Mouse (Mus musculus): Measurements from ENCODE around the gene Ptch2. TPM values are rescaled to one million over a fixed set of nuclear protein-coding genes. Genes with fewer than 3 reads are reported as not detected.

The Ptch2 gene
- polyA plus RNA-seq, 1 experiment from 2014 or later: 7.4 TPM

DNA sequence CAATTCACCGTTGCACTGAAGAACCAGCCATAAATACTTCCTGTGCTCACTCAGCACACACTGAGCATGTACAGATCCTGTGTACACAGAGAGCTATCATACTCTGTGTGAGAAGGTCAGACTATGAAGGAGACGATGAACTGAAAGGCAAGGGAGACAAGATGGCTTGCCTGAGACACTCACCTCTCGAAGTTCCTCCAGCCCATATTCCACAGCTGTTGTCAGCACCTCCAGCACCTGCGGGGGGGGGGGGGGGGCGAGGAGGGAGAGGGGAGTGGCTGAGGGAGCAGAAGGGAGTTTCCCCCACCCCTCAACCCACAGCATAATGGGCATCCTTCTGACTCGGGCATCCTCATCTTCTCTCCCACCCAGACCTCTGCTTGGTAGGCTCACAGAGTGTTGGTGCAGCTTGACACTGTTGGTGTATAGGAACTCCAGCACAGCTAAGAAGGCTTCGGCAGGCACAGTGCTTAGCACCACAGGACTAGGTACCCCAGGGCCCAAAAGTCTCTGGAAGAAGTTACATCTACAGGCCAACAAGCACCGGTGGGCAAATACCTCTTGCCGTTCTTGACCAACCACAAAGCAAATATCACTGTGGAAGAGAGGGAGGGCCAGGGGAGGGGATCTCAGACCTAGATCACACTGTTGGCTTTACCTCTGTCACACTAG, 27.8 kb downstream of the Ptch2 start:
- H3K9ac ChIP-seq: no peak overlapping the region
- no peak overlapping the region for H3K4me2 ChIP-seq
- no peak overlapping the region for H3K27ac ChIP-seq (replicated peaks)
- ATAC-seq (ENCODE audit: low read depth): no peak
- H3K9me3 ChIP-seq: no peaks in the 10 kb centered on the region
- peaks cover 31% of the 10 kb centered on the region for H3K4me1 ChIP-seq (replicated peaks)
- no peak overlapping the region for H3K4me3 ChIP-seq
- peaks cover 10% of the 10 kb centered on the region for H3K36me3 ChIP-seq
- H3K27me3 ChIP-seq: no peaks in the 10 kb centered on the region
- 84% methylated on average over 7 of the region's 9 CpGs for WGBS

DNA sequence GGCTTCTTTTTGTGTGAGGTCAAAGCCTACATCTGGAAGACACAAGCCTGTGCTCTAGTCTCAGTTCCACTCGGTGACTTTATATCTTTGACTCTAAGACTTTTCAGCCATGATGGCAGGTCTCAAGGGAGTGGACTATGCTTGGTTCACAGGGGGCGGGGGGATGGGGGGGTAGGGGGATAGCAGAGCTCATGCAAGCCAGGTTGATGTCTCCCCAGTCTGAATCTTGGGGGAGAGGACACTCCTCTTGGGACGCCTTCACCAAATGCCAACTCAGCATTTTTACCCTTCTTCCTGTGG, 28.3 kb downstream of the Ptch2 start:
- H3K4me3 ChIP-seq: no peak overlapping the region
- no peaks in the 10 kb centered on the region for H3K27me3 ChIP-seq
- 0 out of 2 replicates have a peak overlapping the region, but pooled peaks have one; percentile 17 for H3K9ac ChIP-seq
- peaks cover 15% of the 10 kb centered on the region for H3K36me3 ChIP-seq
- WGBS: 91% methylated on average over 3 of the region's 3 CpGs
- no peak overlapping the region for H3K27ac ChIP-seq (replicated peaks)
- peaks cover 31% of the 10 kb centered on the region for H3K4me1 ChIP-seq (replicated peaks)
- H3K4me2 ChIP-seq: no peak overlapping the region
- H3K9me3 ChIP-seq: no peaks in the 10 kb centered on the region
- ATAC-seq (ENCODE audit: low read depth): no peak

DNA sequence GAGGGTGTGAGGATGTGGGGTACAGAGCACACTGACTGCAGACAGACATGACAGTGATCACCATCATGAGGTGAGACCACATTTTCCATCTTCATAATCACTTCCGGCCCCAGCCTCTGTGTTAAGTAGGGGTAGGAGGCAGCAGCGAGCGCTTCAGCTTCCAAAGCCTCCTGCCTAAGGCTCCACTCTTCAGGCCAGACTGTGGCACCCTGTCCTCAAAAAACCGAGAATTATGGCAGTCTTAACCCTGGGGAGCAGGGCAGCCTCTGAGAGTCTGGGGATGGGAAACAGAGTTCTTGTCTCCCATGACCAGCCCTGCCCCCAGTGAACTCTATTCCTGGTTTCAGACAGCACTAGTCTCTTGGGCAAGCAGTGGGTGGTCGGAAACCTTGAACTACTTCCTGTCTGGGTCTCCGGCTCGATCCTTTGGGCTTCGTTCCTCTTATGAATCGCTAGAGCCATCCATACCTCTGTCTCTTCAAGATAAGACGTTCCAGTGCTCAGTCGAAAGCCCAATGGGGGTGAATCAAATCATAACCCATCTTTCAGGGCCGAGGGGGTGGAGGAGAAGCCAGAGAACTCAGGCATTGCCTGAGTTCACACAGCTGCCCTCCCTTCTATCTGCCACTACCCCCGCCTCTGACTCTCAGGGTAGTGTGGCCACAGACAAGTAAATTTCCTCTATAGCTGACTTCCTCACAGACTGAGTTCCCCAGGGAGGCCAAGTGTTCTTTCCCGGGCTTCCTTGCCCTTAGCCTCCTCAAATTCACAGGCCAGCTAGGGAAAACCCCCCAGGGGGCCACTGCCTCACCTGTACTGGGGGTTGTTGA, 28.9 kb downstream of the Ptch2 start:
- no peaks in the 10 kb centered on the region for H3K27me3 ChIP-seq
- no peak for ATAC-seq (ENCODE audit: low read depth)
- H3K9ac ChIP-seq: peak overlapping the region; percentile 64
- peak overlapping the region; percentile 24; the same call in 1 of the 2 replicates for H3K4me2 ChIP-seq
- H3K4me3 ChIP-seq: no peak overlapping the region
- H3K9me3 ChIP-seq: no peaks in the 10 kb centered on the region
- peaks cover 18% of the 10 kb centered on the region for H3K36me3 ChIP-seq
- peak overlapping the region; percentile 87 for H3K27ac ChIP-seq (replicated peaks)
- peaks cover 29% of the 10 kb centered on the region for H3K4me1 ChIP-seq (replicated peaks)
- WGBS: 73% methylated on average over 14 of the region's 14 CpGs

DNA sequence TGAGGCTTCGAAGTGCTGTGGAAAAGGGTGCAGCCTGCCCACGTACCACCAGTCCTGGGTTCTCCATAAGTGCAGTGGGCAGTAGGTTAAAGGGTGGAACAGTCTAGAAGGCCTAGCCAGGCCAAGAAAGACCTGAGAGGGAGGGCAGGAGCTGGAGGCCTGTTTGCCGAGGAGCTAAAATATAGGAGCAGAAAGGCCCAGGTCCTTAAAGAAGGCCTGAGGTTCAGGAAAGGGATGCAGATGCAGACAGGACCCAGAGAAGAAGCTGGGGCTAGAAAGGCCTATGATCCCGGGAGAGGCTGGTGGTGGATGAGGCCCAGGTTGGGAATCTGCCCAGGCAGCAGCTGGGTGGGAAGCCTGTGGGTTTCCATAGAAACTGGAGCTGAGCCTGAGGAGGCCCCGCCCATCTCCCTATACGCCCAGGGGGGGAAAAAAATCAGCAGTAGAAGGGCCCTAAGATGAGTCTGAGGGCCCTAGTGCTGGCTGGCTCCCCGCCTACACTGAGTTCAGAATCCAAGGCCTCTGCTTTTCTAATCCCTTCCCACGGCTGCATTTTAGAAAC, 29.6 kb downstream of the Ptch2 start, which contains the start of gene Btbd19:
TSS of gene Btbd19 (minus strand) at position 378 of the 562 bp plus-strand sequence.
- no peaks in the 10 kb centered on the region for H3K9me3 ChIP-seq
- peaks cover 25% of the 10 kb centered on the region for H3K36me3 ChIP-seq
- H3K9ac ChIP-seq: peak within 1 kb of the TSS; percentile 64
- H3K4me3 ChIP-seq: no peak within 1 kb of the TSS
- H3K27me3 ChIP-seq: no peaks in the 10 kb centered on the region
- peaks cover 27% of the 10 kb centered on the region for H3K4me1 ChIP-seq (replicated peaks)
- peak; percentile 25; the same call in 1 of the 2 replicates for ATAC-seq (ENCODE audit: low read depth)
- peak within 1 kb of the TSS; percentile 24; the same call in 1 of the 2 replicates for H3K4me2 ChIP-seq
- peak within 1 kb of the TSS; percentile 87 for H3K27ac ChIP-seq (replicated peaks)
- 34% methylated on average over 8 of the region's 8 CpGs for WGBS

- Histone ChIP-seq H3K36me3 (peaks cover 29% of the 10 kb centered on the region), H3K4me3 (no peak overlapping the region), H3K27ac (replicated peaks) (peak overlapping the region; percentile 87), H3K9ac (peak overlapping the region; percentile 64; the same call in 1 of the 2 replicates), H3K4me2 (no peak overlapping the region), H3K4me1 (replicated peaks) (peaks cover 31% of the 10 kb centered on the region), H3K27me3 (no peaks in the 10 kb centered on the region), H3K9me3 (no peaks in the 10 kb centered on the region)
- 52% methylated on average over 15 of the region's 15 CpGs for WGBS
- 0 out of 2 replicates have a peak, but pooled peaks have one; percentile 20 for ATAC-seq (ENCODE audit: low read depth)
These were observed 30.2 kb downstream of the Ptch2 start for GRCm38 (mm10) chr4:117125910-117126674.

DNA sequence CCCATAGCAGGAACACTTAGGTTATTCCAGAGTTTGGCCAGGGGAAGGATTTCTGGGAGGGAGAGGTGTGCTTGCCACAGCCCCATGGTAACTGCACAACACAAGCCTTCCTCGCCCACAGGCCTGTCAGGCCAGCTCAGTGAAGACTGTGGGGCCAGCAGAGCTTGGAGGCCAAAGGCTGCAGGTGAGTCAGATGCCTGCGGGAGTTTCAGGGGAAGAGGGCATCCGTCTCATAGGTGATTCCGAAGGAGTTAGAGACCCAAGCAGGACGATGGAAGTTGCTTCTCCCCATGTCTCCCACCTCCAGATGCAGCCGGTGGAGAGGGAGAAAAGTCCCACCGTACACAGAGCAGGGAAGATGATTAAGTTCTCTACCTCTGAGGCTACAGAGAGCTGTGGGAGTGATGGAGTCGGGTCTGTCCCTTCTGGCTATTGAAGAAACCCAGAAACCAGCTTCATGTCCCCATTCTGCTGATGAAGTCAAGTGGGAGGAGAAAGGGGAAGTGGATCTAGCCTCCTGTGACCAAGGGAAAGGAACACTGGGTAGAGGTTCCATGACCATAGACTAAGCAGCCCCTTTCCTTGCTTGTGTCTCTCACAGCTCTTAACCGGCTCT, 30.9 kb downstream of the Ptch2 start, which contains the start of gene Tctex1d4:
TSS of gene Tctex1d4 (plus strand) at position 120 of the 616 bp plus-strand sequence.
- Histone ChIP-seq H3K9me3 (no peaks in the 10 kb centered on the region), H3K4me3 (no peak within 1 kb of the TSS), H3K4me2 (0 out of 2 replicates have a peak within 1 kb of the TSS, but pooled peaks have one; percentile 24), H3K4me1 (replicated peaks) (peaks cover 33% of the 10 kb centered on the region), H3K9ac (peak within 1 kb of the TSS; percentile 64), H3K27ac (replicated peaks) (peak within 1 kb of the TSS; percentile 87), H3K36me3 (peaks cover 29% of the 10 kb centered on the region), H3K27me3 (no peaks in the 10 kb centered on the region)
- WGBS: 92% methylated on average over 9 of the region's 9 CpGs
- ATAC-seq (ENCODE audit: low read depth): no peak

DNA sequence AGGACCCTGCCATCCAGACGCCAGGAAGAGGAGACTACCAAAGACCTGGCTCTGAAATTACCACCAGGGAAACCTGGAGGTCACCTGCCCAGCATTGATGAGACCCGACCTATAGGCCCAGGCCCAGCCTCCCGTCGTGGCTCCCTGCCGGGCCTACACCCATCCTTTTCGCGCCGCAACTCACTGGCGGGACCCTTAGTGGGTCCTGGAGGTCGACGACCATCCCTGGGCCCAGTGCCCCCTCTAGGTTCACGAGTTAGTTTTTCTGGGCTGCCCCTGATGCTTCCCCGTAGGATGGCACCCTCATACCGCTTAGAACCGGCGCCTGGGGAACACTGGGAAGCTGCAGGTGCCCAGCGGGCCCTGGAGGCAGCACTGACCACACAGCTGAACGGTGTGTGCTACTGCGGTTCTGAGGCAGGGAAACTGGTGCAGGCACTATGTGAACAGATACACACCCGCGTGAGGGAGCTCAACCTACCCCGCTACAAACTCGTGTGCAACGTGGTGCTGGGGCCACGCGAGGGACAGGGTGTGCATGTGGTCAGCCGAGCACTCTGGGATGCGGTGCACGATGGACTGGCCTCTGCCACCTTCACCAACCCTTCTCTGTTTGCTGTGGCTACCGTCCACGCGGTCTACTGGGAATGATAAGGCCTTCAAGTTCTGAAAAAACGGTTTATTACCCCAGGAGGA, 32.3 kb downstream of the Ptch2 start:
- H3K4me1 ChIP-seq (replicated peaks): peaks cover 47% of the 10 kb centered on the region

DNA sequence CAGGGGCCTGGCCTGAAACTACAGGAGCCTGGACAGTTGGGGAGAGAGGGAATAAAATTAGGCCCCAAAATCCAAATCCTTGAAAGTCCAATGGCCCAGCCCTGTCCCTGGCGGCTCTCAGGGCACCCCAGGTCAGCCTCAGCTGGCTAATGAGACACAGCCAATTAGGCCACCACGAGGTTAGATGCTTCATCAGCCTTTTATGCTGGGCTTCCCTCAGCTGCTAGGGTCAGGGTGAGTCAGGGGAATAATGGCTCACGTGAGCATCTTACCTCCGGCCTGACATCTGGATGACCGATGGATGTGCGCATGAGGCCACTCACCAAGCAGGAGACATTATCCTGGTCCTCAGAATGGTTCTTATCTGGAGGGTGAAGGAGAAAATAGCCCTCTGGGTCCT, 34.9 kb downstream of the Ptch2 start:
- 30% methylated on average over 6 of the region's 6 CpGs for WGBS
- Histone ChIP-seq H3K9me3 (no peaks in the 10 kb centered on the region), H3K4me1 (replicated peaks) (peaks cover 41% of the 10 kb centered on the region), H3K4me2 (peak overlapping the region; percentile 76; the same call in 1 of the 2 replicates), H3K36me3 (peaks cover 29% of the 10 kb centered on the region), H3K27me3 (no peaks in the 10 kb centered on the region), H3K9ac (0 out of 2 replicates have a peak overlapping the region, but pooled peaks have one; percentile 17), H3K4me3 (no peak overlapping the region), H3K27ac (replicated peaks) (no peak overlapping the region)
- no peak for ATAC-seq (ENCODE audit: low read depth)

More for the DNA sequence above, 32.3 kb downstream of the Ptch2 start:
- Histone ChIP-seq H3K9ac (no peak overlapping the region), H3K4me3 (no peak overlapping the region), H3K4me2 (no peak overlapping the region), H3K36me3 (peaks cover 29% of the 10 kb centered on the region), H3K27me3 (no peaks in the 10 kb centered on the region), H3K27ac (replicated peaks) (no peak overlapping the region), H3K9me3 (no peaks in the 10 kb centered on the region)
- ATAC-seq (ENCODE audit: low read depth): no peak
- 89% methylated on average over 33 of the region's 33 CpGs for WGBS

GRCm38 (mm10) chr4:117131198-117131597, 35.3 kb downstream of the Ptch2 start:
- Histone ChIP-seq H3K4me3 (peak overlapping the region; percentile 83; the same call in 1 of the 2 replicates), H3K9me3 (no peaks in the 10 kb centered on the region), H3K36me3 (peaks cover 29% of the 10 kb centered on the region), H3K27me3 (no peaks in the 10 kb centered on the region), H3K4me2 (peak overlapping the region; percentile 76), H3K9ac (peak overlapping the region; percentile 92), H3K4me1 (replicated peaks) (peaks cover 38% of the 10 kb centered on the region), H3K27ac (replicated peaks) (peak overlapping the region; percentile 81; the same call in 1 of the 2 replicates)
- WGBS: 48% methylated on average over 6 of the region's 6 CpGs
- ATAC-seq (ENCODE audit: low read depth): no peak

GRCm38 (mm10) chr4:117131890-117132793, 36.3 kb downstream of the Ptch2 start:
- peak overlapping the region; percentile 92 for H3K9ac ChIP-seq
- ATAC-seq (ENCODE audit: low read depth): peak; percentile 11; the same call in 1 of the 2 replicates

More at GRCm38 (mm10) chr4:117131890-117132793, 36.3 kb downstream of the Ptch2 start:
- Histone ChIP-seq H3K4me1 (replicated peaks) (peaks cover 38% of the 10 kb centered on the region), H3K27ac (replicated peaks) (peak overlapping the region; percentile 81), H3K4me2 (peak overlapping the region; percentile 76), H3K9me3 (no peaks in the 10 kb centered on the region), H3K36me3 (peaks cover 29% of the 10 kb centered on the region), H3K4me3 (peak overlapping the region; percentile 83), H3K27me3 (no peaks in the 10 kb centered on the region)
- WGBS: 9% methylated on average over 7 of the region's 7 CpGs
